Mouse (Mus musculus): Measurements from ENCODE around the gene Nav1. TPM values are rescaled to one million over a fixed set of nuclear protein-coding genes. Genes with fewer than 3 reads are reported as not detected.
"Not testable (repeated sequence)": the region's sequence is repeated elsewhere in the genome, so short reads cannot be mapped to it uniquely, and the experiment has no call there.

The Nav1 gene
- total and polyA plus RNA-seq, 2 experiments from 2014 or later: 35.5 to 85.8 TPM

DNA sequence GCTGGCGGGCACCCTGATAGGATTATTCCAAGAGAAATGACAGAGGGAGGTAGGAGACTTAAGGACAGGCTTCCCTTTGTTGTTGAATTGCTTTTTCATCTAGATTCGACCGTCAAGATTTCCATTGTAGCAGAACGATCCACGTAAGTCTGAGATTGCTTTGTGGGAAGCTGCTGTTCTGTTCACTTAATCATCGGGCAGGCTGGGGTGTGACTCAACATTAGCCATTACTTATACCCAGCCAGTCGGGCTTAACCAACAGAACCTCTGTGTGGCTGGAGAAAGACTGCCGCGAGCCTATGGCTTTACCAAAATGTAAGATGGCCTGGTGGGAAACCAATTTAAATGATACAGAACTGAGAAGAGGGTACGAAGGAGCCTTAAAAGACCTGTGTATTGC lies 114.7 kb downstream of the Nav1 start:
- Histone ChIP-seq H3K27ac (ENCODE audit: low read depth, low read length) (no peak overlapping the region), H3K4me3 (ENCODE audit: low read depth, low read length) (no peak overlapping the region), H3K36me3 (ENCODE audit: insufficient read depth) (0 out of 2 replicates have a peak, but pooled peaks cover 6% of the 10 kb centered on the region), H3K9ac (no peak overlapping the region), H3K4me1 (ENCODE audit: insufficient read depth) (no peaks in the 10 kb centered on the region), H3K27me3 (ENCODE audit: insufficient read depth, low read length) (no peaks in the 10 kb centered on the region), H3K9me3 (ENCODE audit: low read length) (no peaks in the 10 kb centered on the region), H3K4me2 (ENCODE audit: low read depth) (no peak overlapping the region)
- no peak for TF ChIP-seq CTCF (IDR thresholded peaks at IDR 0.05; ENCODE audit: low read depth)
- ATAC-seq: no peak
- no peak for DNase-seq
- WGBS: 50% methylated on average over 10 of the region's 10 CpGs

GRCm38 (mm10) chr1:135490931-135491666 lies 116.0 kb downstream of the Nav1 start:
- 64% methylated on average over 10 of the region's 10 CpGs for WGBS
- DNase-seq (no peak), ATAC-seq (no peak)
- no peak for TF ChIP-seq CTCF (IDR thresholded peaks at IDR 0.05; ENCODE audit: low read depth)
- Histone ChIP-seq H3K9me3 (ENCODE audit: low read length) (no peaks in the 10 kb centered on the region), H3K27ac (ENCODE audit: low read depth, low read length) (no peak overlapping the region), H3K4me1 (ENCODE audit: insufficient read depth) (no peaks in the 10 kb centered on the region), H3K9ac (no peak overlapping the region), H3K4me2 (ENCODE audit: low read depth) (no peak overlapping the region), H3K36me3 (ENCODE audit: insufficient read depth) (0 out of 2 replicates have a peak, but pooled peaks cover 6% of the 10 kb centered on the region), H3K27me3 (ENCODE audit: insufficient read depth, low read length) (no peaks in the 10 kb centered on the region), H3K4me3 (ENCODE audit: low read depth, low read length) (no peak overlapping the region)

- no peak overlapping the region for H3K4me2 ChIP-seq (ENCODE audit: low read depth)
- no peak overlapping the region for H3K9ac ChIP-seq
- 0 out of 2 replicates have a peak, but pooled peaks cover 1% of the 10 kb centered on the region for H3K36me3 ChIP-seq (ENCODE audit: insufficient read depth)
- no peaks in the 10 kb centered on the region for H3K4me1 ChIP-seq (ENCODE audit: insufficient read depth)
- no peak for DNase-seq
- H3K27me3 ChIP-seq (ENCODE audit: insufficient read depth, low read length): no peaks in the 10 kb centered on the region
- WGBS: 46% methylated on average over 9 of the region's 9 CpGs
- no peak overlapping the region for H3K4me3 ChIP-seq (ENCODE audit: low read depth, low read length)
- ATAC-seq: no peak
- H3K9me3 ChIP-seq (ENCODE audit: low read length): no peaks in the 10 kb centered on the region
- TF ChIP-seq CTCF (IDR thresholded peaks at IDR 0.05; ENCODE audit: low read depth): no peak
- H3K27ac ChIP-seq (ENCODE audit: low read depth, low read length): no peak overlapping the region
Observed at GRCm38 (mm10) chr1:135488879-135489278, 118.2 kb downstream of the Nav1 start.

GRCm38 (mm10) chr1:135485179-135485578 lies 121.9 kb downstream of the Nav1 start:
- Histone ChIP-seq H3K27me3 (ENCODE audit: insufficient read depth, low read length) (no peaks in the 10 kb centered on the region), H3K4me1 (ENCODE audit: insufficient read depth) (no peaks in the 10 kb centered on the region), H3K4me2 (ENCODE audit: low read depth) (no peak overlapping the region), H3K9me3 (ENCODE audit: low read length) (no peaks in the 10 kb centered on the region), H3K9ac (no peak overlapping the region), H3K4me3 (ENCODE audit: low read depth, low read length) (no peak overlapping the region), H3K36me3 (ENCODE audit: insufficient read depth) (no peaks in the 10 kb centered on the region), H3K27ac (ENCODE audit: low read depth, low read length) (no peak overlapping the region)
- 85% methylated on average over 7 of the region's 7 CpGs for WGBS
- TF ChIP-seq CTCF (IDR thresholded peaks at IDR 0.05; ENCODE audit: low read depth): no peak
- no peak for DNase-seq
- no peak for ATAC-seq

- H3K4me2 ChIP-seq (ENCODE audit: low read depth); H3K9me3 ChIP-seq (ENCODE audit: low read length); DNase-seq; H3K4me1 ChIP-seq (ENCODE audit: insufficient read depth); H3K27me3 ChIP-seq (ENCODE audit: insufficient read depth, low read length); ATAC-seq; H3K36me3 ChIP-seq (ENCODE audit: insufficient read depth); H3K9ac ChIP-seq; H3K27ac ChIP-seq (ENCODE audit: low read depth, low read length); H3K4me3 ChIP-seq (ENCODE audit: low read depth, low read length): not testable (repeated sequence)
- WGBS: 86% methylated on average over 8 of the region's 9 CpGs
Observed at GRCm38 (mm10) chr1:135484503-135485051, 122.5 kb downstream of the Nav1 start.

DNA sequence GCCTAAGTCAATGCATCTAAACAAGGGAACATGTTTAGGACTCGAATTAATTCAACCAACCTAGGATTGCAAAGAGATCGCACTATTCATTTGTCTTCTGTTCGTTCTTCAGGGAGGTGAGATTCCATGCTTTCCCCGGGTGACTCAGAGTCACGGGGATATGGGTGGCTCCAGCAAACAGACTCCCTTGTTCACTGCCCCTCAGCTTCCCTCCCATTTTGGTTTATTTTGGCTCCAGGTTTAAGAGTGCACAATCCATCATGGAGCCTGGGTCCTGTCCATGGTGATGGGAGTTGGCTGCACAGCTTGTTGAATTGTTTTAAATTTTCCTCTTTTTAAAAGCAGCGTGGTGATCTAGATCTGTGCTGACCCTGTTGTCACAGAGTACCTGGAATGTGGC lies 123.1 kb downstream of the Nav1 start:
- Histone ChIP-seq H3K4me3 (ENCODE audit: low read depth, low read length) (no peak overlapping the region), H3K27ac (ENCODE audit: low read depth, low read length) (no peak overlapping the region), H3K9ac (no peak overlapping the region), H3K36me3 (ENCODE audit: insufficient read depth) (no peaks in the 10 kb centered on the region), H3K9me3 (ENCODE audit: low read length) (no peaks in the 10 kb centered on the region), H3K27me3 (ENCODE audit: insufficient read depth, low read length) (no peaks in the 10 kb centered on the region), H3K4me1 (ENCODE audit: insufficient read depth) (no peaks in the 10 kb centered on the region), H3K4me2 (ENCODE audit: low read depth) (no peak overlapping the region)
- 92% methylated on average over 6 of the region's 6 CpGs for WGBS
- TF ChIP-seq CTCF (IDR thresholded peaks at IDR 0.05; ENCODE audit: low read depth): no peak
- ATAC-seq (no peak), DNase-seq (no peak)

- DNase-seq (no peak), ATAC-seq (no peak)
- no peak overlapping the region for H3K4me2 ChIP-seq (ENCODE audit: low read depth)
- no peaks in the 10 kb centered on the region for H3K36me3 ChIP-seq (ENCODE audit: insufficient read depth)
- no peak for TF ChIP-seq CTCF (IDR thresholded peaks at IDR 0.05; ENCODE audit: low read depth)
- H3K4me1 ChIP-seq (ENCODE audit: insufficient read depth): no peaks in the 10 kb centered on the region
- H3K27ac ChIP-seq (ENCODE audit: low read depth, low read length): no peak overlapping the region
- WGBS: 96% methylated on average over 1 of the region's 1 CpGs
- no peaks in the 10 kb centered on the region for H3K9me3 ChIP-seq (ENCODE audit: low read length)
- no peak overlapping the region for H3K4me3 ChIP-seq (ENCODE audit: low read depth, low read length)
- H3K9ac ChIP-seq: no peak overlapping the region
- no peaks in the 10 kb centered on the region for H3K27me3 ChIP-seq (ENCODE audit: insufficient read depth, low read length)
Observed at GRCm38 (mm10) chr1:135482666-135483065, 124.4 kb downstream of the Nav1 start.

Data from forebrain, postnatal 0 days (tissue).